Mouse (Mus musculus): Measurements from ENCODE around the gene Sirt6. TPM values are rescaled to one million over a fixed set of nuclear protein-coding genes. Genes with fewer than 3 reads are reported as not detected.

Gene Sirt6
- polyA plus RNA-seq, 1 experiment from 2014 or later = 28.6 TPM

DNA sequence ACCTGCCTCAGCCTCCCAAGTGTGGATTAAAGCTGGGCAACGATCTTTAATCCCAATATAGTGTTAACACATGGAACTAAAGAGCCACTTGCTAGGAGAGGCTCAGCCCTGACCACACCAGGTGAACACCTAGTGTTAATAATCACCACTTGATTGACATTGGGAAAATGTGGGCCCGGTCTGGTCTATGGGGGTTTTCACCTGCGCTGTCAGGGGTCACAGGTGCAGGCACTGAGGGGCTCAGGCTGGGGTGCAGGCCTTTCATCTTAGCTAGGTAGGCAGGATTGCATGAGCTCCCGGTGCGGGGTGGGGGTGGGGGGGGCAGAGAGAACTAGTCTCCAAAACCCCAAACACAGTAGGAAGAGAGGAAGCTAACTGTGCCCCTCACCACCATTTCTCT, 28.0 kb downstream of the Sirt6 start:
- Histone ChIP-seq H3K27me3 (ENCODE audit: control insufficient read depth, insufficient read depth, low read length) (no peaks in the 10 kb centered on the region), H3K4me1 (ENCODE audit: control insufficient read depth, insufficient read depth, low read length) (peaks cover 43% of the 10 kb centered on the region), H3K9me3 (replicated peaks; ENCODE audit: control insufficient read depth, low read length) (no peaks in the 10 kb centered on the region), H3K36me3 (ENCODE audit: control insufficient read depth, insufficient read depth, low read length) (no peaks in the 10 kb centered on the region), H3K9ac (ENCODE audit: low read length) (no peak overlapping the region), H3K27ac (ENCODE audit: low read length) (no peak overlapping the region), H3K4me2 (ENCODE audit: low read depth, low read length) (no peak overlapping the region), H3K4me3 (replicated peaks; ENCODE audit: low read length) (no peak overlapping the region)
- WGBS = 63% methylated on average over 5 of the region's 5 CpGs
- no peak for ATAC-seq (ENCODE audit: insufficient read depth, low FRiP score)

DNA sequence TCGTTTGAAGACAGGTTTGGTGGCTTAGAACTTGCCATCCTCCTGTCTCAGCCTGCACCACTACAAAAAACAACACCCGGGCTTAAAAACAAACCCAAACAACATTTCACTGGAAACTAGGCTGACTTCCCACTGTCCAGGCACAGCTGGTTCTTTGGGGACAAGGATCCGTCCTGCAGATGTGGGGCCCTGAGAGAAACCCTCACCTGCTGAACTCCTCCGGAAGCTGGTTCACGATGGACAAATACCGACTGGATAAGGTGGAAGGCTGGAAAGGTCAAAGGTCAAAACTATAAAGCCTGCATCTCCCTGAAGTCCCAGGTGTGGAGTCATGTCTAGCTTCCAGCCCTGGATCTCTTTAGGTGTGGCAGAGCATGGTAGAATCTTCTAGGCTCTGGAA, 28.7 kb downstream of the Sirt6 start:
- H3K4me1 ChIP-seq (ENCODE audit: control insufficient read depth, insufficient read depth, low read length) = peaks cover 43% of the 10 kb centered on the region
- ATAC-seq (ENCODE audit: insufficient read depth, low FRiP score) = no peak

DNA sequence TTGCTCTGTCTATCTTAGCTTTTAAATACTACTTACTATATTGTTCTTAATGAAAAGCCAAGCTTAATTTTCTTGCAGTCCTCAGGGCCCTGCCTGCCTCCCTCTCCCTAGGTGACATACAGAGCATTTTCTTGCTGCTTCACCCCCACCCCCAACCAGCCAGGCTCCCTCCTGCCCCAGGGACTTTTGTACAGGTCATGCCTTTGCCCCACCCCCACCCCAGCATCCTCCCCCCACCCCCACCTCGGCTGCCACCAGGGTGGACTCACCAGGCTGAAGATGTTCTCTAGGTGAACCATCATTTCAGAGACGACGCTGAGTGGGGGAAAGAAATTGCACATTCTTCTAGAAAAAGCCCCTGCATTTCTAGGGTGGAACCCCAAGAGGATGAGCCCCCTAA, 29.3 kb downstream of the Sirt6 start:
- Histone ChIP-seq H3K4me3 (replicated peaks; ENCODE audit: low read length) (no peak overlapping the region), H3K9me3 (replicated peaks; ENCODE audit: control insufficient read depth, low read length) (no peaks in the 10 kb centered on the region), H3K27me3 (ENCODE audit: control insufficient read depth, insufficient read depth, low read length) (peaks cover 3% of the 10 kb centered on the region; the same call in 1 of the 2 replicates), H3K9ac (ENCODE audit: low read length) (no peak overlapping the region), H3K27ac (ENCODE audit: low read length) (no peak overlapping the region), H3K4me1 (ENCODE audit: control insufficient read depth, insufficient read depth, low read length) (peaks cover 43% of the 10 kb centered on the region), H3K36me3 (ENCODE audit: control insufficient read depth, insufficient read depth, low read length) (no peaks in the 10 kb centered on the region), H3K4me2 (ENCODE audit: low read depth, low read length) (no peak overlapping the region)
- no peak for ATAC-seq (ENCODE audit: insufficient read depth, low FRiP score)
- WGBS = 42% methylated on average over 3 of the region's 3 CpGs

More for the DNA sequence above, 28.7 kb downstream of the Sirt6 start:
- no peak overlapping the region for H3K9ac ChIP-seq (ENCODE audit: low read length)
- 36% methylated on average over 6 of the region's 6 CpGs for WGBS
- H3K9me3 ChIP-seq (replicated peaks; ENCODE audit: control insufficient read depth, low read length) = no peaks in the 10 kb centered on the region
- no peak overlapping the region for H3K4me2 ChIP-seq (ENCODE audit: low read depth, low read length)
- peaks cover 3% of the 10 kb centered on the region; the same call in 1 of the 2 replicates for H3K27me3 ChIP-seq (ENCODE audit: control insufficient read depth, insufficient read depth, low read length)
- no peak overlapping the region for H3K27ac ChIP-seq (ENCODE audit: low read length)
- H3K36me3 ChIP-seq (ENCODE audit: control insufficient read depth, insufficient read depth, low read length) = no peaks in the 10 kb centered on the region
- no peak overlapping the region for H3K4me3 ChIP-seq (replicated peaks; ENCODE audit: low read length)

DNA sequence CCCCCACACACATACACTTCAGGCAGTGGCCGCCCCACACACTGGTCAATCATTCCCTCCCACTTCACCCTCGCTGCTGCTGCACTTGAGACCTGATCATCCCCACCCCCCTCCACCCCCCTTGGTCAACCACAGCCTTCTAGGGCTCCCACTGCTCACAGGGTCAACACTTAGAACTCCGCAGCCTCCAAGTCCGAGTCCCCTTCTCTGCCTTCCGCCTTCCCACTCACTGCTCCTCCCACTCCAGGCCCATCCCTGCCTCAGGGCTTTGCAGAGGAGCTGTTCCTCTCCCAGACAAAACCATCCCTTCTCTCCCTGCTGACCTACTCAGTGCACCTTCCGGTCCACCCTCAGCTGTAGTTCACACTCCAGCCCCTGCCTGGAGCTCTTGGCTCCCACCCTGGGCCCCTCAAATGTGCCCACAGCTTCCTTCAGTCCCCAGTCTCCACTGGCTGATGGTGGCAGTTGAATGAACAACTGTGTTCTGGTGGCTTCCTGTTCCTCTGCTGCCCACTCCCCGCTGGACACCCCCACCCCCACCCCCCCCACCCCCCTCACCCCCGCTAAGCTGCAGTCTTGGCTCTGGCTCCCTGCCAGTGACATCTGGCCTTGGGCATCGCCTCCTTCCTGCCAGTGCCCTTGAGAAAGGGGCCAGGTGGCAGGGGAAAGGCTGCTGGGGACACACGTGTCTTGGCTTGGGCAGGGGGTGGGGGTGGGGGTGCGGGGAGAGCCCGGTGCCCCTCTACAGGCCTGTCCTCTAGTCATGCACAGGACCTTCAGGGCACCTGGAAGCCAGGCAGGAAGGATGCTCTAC, 30.3 kb downstream of the Sirt6 start:
- peak overlapping the region; percentile 73 for H3K27ac ChIP-seq (ENCODE audit: low read length)
- peak overlapping the region; percentile 35 for H3K4me3 ChIP-seq (replicated peaks; ENCODE audit: low read length)
- H3K4me2 ChIP-seq (ENCODE audit: low read depth, low read length) = peak overlapping the region; percentile 50
- H3K9ac ChIP-seq (ENCODE audit: low read length) = peak overlapping the region; percentile 65
- peaks cover 3% of the 10 kb centered on the region for H3K27me3 ChIP-seq (ENCODE audit: control insufficient read depth, insufficient read depth, low read length)
- ATAC-seq (ENCODE audit: insufficient read depth, low FRiP score) = peak; percentile 62
- H3K4me1 ChIP-seq (ENCODE audit: control insufficient read depth, insufficient read depth, low read length) = peaks cover 36% of the 10 kb centered on the region
- no peaks in the 10 kb centered on the region for H3K9me3 ChIP-seq (replicated peaks; ENCODE audit: control insufficient read depth, low read length)
- H3K36me3 ChIP-seq (ENCODE audit: control insufficient read depth, insufficient read depth, low read length) = no peaks in the 10 kb centered on the region
- 5% methylated on average over 11 of the region's 12 CpGs for WGBS

DNA sequence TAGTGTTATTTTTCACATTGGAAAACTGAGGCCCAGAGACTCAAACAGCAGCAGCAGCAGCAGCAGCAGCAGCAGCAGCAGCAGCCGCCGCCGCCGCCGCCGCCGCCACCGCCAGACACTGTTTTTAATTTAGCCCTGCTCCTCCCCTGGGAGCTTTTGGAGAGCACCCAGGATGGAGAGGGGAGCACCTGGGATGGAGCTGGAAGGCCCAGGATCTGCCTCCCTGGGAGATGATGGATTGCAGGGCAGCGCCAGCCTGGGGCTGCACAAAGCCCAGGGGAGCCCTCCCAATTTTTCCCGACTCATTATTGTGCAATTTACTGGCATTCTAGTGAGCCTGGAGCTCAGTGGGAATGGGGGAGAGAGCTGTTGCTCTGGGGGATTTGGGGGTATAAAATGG, 31.0 kb downstream of the Sirt6 start:
- Histone ChIP-seq H3K9me3 (replicated peaks; ENCODE audit: control insufficient read depth, low read length) (no peaks in the 10 kb centered on the region), H3K4me2 (ENCODE audit: low read depth, low read length) (peak overlapping the region; percentile 50), H3K27me3 (ENCODE audit: control insufficient read depth, insufficient read depth, low read length) (peaks cover 3% of the 10 kb centered on the region), H3K9ac (ENCODE audit: low read length) (peak overlapping the region; percentile 65), H3K36me3 (ENCODE audit: control insufficient read depth, insufficient read depth, low read length) (no peaks in the 10 kb centered on the region), H3K4me3 (replicated peaks; ENCODE audit: low read length) (peak overlapping the region; percentile 35), H3K27ac (ENCODE audit: low read length) (peak overlapping the region; percentile 73), H3K4me1 (ENCODE audit: control insufficient read depth, insufficient read depth, low read length) (peaks cover 35% of the 10 kb centered on the region)
- WGBS = 5% methylated on average over 10 of the region's 10 CpGs
- no peak for ATAC-seq (ENCODE audit: insufficient read depth, low FRiP score)

DNA sequence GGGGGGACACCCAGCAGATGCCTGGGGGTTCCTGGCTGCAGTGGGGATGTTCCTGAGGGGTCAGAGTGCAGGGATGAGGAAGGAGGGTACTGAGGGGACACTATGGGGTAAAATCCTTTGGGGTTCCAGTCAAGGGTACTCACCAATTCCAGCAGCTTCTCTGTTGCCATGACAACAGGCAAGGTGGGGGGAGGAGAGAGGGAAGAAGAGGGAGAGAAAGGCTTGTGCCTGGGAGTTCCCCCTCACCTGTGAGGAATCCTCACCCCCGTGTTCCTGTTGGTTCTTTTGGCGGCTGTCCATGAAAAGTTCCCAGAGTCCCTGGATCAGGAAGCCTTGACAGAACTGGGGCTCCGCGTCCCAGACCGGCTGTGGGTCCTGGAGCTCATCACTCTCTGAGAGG, 32.0 kb downstream of the Sirt6 start:
- Histone ChIP-seq H3K4me2 (ENCODE audit: low read depth, low read length) (no peak overlapping the region), H3K27ac (ENCODE audit: low read length) (0 out of 2 replicates have a peak overlapping the region, but pooled peaks have one; percentile 73), H3K9me3 (replicated peaks; ENCODE audit: control insufficient read depth, low read length) (no peaks in the 10 kb centered on the region), H3K27me3 (ENCODE audit: control insufficient read depth, insufficient read depth, low read length) (peaks cover 3% of the 10 kb centered on the region), H3K9ac (ENCODE audit: low read length) (no peak overlapping the region), H3K4me1 (ENCODE audit: control insufficient read depth, insufficient read depth, low read length) (peaks cover 26% of the 10 kb centered on the region), H3K4me3 (replicated peaks; ENCODE audit: low read length) (no peak overlapping the region), H3K36me3 (ENCODE audit: control insufficient read depth, insufficient read depth, low read length) (no peaks in the 10 kb centered on the region)
- ATAC-seq (ENCODE audit: insufficient read depth, low FRiP score) = no peak
- WGBS = 31% methylated on average over 5 of the region's 5 CpGs

DNA sequence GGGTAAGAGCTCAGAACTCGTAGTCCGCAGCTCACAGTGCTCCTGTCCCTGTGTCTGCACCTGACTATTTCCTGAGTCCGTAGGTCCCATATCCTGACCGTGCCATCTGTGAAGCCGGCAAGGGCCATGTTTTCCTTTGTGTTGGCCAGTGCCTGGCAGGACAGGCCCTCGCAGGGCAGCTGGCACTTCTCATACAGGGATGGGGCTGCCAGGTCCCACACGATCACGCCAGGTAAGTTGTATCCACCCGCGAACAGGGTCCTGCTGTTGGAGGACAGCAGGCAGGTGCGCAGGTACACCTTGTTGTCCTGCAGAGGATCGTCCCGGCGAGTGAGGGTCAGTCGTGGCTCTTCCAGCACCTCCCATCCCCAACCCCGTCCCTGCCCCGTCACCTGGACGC, 33.7 kb downstream of the Sirt6 start:
- Histone ChIP-seq H3K36me3 (ENCODE audit: control insufficient read depth, insufficient read depth, low read length) (no peaks in the 10 kb centered on the region), H3K27ac (ENCODE audit: low read length) (no peak overlapping the region), H3K27me3 (ENCODE audit: control insufficient read depth, insufficient read depth, low read length) (peaks cover 3% of the 10 kb centered on the region), H3K4me1 (ENCODE audit: control insufficient read depth, insufficient read depth, low read length) (peaks cover 18% of the 10 kb centered on the region), H3K9ac (ENCODE audit: low read length) (no peak overlapping the region), H3K4me3 (replicated peaks; ENCODE audit: low read length) (no peak overlapping the region), H3K9me3 (replicated peaks; ENCODE audit: control insufficient read depth, low read length) (no peaks in the 10 kb centered on the region), H3K4me2 (ENCODE audit: low read depth, low read length) (no peak overlapping the region)
- no peak for ATAC-seq (ENCODE audit: insufficient read depth, low FRiP score)
- WGBS = 74% methylated on average over 18 of the region's 18 CpGs

DNA sequence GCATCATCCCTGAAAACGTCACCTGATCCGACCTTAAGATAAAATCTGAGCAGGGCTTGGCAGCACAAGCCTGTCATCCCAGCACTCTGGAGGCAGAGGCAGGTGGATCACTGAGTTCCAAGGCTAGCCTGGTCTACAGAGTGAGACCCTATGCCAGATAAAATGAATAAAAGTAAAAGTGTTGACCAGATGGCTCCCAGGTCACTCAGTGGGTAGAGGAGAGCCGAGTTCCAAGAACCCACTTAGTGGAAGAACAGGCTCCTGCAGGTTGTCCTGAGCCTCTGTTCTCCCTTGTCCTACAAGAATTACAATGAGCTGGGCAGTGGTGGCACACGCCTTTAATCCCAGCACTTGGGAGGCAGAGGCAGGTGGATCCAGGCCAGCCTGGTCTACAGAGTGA, 34.4 kb downstream of the Sirt6 start:
- H3K9me3 ChIP-seq (replicated peaks; ENCODE audit: control insufficient read depth, low read length) = no peaks in the 10 kb centered on the region
- WGBS = 60% methylated on average over 4 of the region's 4 CpGs
- H3K9ac ChIP-seq (ENCODE audit: low read length) = no peak overlapping the region
- peaks cover 3% of the 10 kb centered on the region for H3K27me3 ChIP-seq (ENCODE audit: control insufficient read depth, insufficient read depth, low read length)
- peaks cover 18% of the 10 kb centered on the region for H3K4me1 ChIP-seq (ENCODE audit: control insufficient read depth, insufficient read depth, low read length)
- H3K27ac ChIP-seq (ENCODE audit: low read length) = no peak overlapping the region
- H3K4me2 ChIP-seq (ENCODE audit: low read depth, low read length) = no peak overlapping the region
- no peak overlapping the region for H3K4me3 ChIP-seq (replicated peaks; ENCODE audit: low read length)
- H3K36me3 ChIP-seq (ENCODE audit: control insufficient read depth, insufficient read depth, low read length) = no peaks in the 10 kb centered on the region
- ATAC-seq (ENCODE audit: insufficient read depth, low FRiP score) = no peak

DNA sequence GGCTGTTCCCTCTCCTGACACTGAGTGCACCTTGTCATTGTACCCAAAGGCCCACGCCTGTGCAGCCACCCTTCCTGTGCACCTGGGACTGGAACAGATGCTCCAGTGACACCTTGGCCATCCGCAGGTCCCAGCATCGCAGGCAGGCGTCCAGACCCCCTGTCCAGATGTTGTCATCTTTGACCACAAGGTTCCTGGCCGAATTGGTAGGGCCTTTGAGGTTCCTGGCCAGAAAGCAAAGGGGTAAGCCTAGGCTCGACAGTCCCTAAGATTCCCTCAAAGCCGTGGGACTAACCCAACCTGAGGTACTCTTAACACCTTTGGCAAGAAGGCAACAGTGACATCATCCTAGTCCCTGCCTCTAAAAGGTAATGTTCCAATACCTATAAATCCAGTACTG, 35.0 kb downstream of the Sirt6 start:
- peaks cover 3% of the 10 kb centered on the region for H3K27me3 ChIP-seq (ENCODE audit: control insufficient read depth, insufficient read depth, low read length)
- no peaks in the 10 kb centered on the region for H3K36me3 ChIP-seq (ENCODE audit: control insufficient read depth, insufficient read depth, low read length)
- 77% methylated on average over 7 of the region's 7 CpGs for WGBS
- no peak overlapping the region for H3K9ac ChIP-seq (ENCODE audit: low read length)
- ATAC-seq (ENCODE audit: insufficient read depth, low FRiP score) = no peak
- peaks cover 15% of the 10 kb centered on the region for H3K4me1 ChIP-seq (ENCODE audit: control insufficient read depth, insufficient read depth, low read length)
- no peak overlapping the region for H3K27ac ChIP-seq (ENCODE audit: low read length)
- H3K9me3 ChIP-seq (replicated peaks; ENCODE audit: control insufficient read depth, low read length) = no peaks in the 10 kb centered on the region
- H3K4me3 ChIP-seq (replicated peaks; ENCODE audit: low read length) = no peak overlapping the region
- no peak overlapping the region for H3K4me2 ChIP-seq (ENCODE audit: low read depth, low read length)

Measured in stomach, embryonic 16.5 days (tissue).